In genomic region chr1:58618766-58619165, GRCm38 (mm10) we compare ENCODE assay signal across 13 mouse cellular contexts. TPM values are rescaled to one million over a fixed set of nuclear protein-coding genes. Genes with fewer than 3 reads are reported as not detected.
DNase-seq lines count a peak whose midpoint lies in the region; ATAC-seq and TF ChIP-seq lines count a peak whose summit lies in the region.
"Had no signal": no experiment of that assay in that cellular context is flagged by ENCODE, and none has a peak within 500 bp of the region (broad histone marks: within the 10 kb centered on the region; RNA-seq: fewer than 3 reads in every experiment).

No protein-coding gene starts in this region.

- ATAC-seq in stomach, postnatal 0 days (ENCODE audit: low FRiP score, low TSS enrichment) = no peak
- no peak for ATAC-seq in forebrain, embryonic 11.5 days (replicated peaks; ENCODE audit: low FRiP score)

- no peak for DNase-seq in gastrocnemius, adult 2 months
- no peak for DNase-seq in gastrocnemius, postnatal 25 days
- DNase-seq in right cerebral cortex, postnatal 4 days = peak; percentile 9
- DNase-seq in right cerebral cortex, postnatal 10 days (ENCODE audit: low spot score in 2 of 2) = no peak
- peak; percentile 74 for DNase-seq in R1 (ENCODE audit: low read depth, low spot score)
- DNase-seq in stomach, postnatal 0 days (ENCODE audit: low spot score) = no peak
- DNase-seq in forebrain, embryonic 11.5 days (ENCODE audit: low spot score) = no peak
- no peak for DNase-seq in lung, postnatal 10 days
- DNase-seq: kidney, adult 18-20 months; lung, postnatal 14 days had no signal

- peak; percentile 20; the same call in 1 of the 2 replicates for TF ChIP-seq CTCF in gastrocnemius, adult 2 months (IDR thresholded peaks at IDR 0.05)
- peak; percentile 29; the same call in 1 of the 2 replicates for TF ChIP-seq CTCF in stomach, postnatal 0 days (IDR thresholded peaks at IDR 0.05; ENCODE audit: low read depth)

- no peaks in the 10 kb centered on the region for H3K36me3 ChIP-seq in stomach, postnatal 0 days (ENCODE audit: control insufficient read depth, insufficient read depth, low read length)
- no peaks in the 10 kb centered on the region for H3K36me3 ChIP-seq in forebrain, embryonic 11.5 days (ENCODE audit: control insufficient read depth, insufficient read depth, low read length)
- H3K36me3 ChIP-seq: heart, embryonic 15.5 days; limb, embryonic 13.5 days had no signal

- no peak for TF ChIP-seq EP300 in stomach, postnatal 0 days (optimal IDR thresholded peaks at IDR 0.05)

- intact Hi-C loops in gastrocnemius, adult 2 months (cut with DNase I) = no loop called here

- H3K4me1 ChIP-seq in stomach, postnatal 0 days (replicated peaks; ENCODE audit: control insufficient read depth, insufficient read depth) = no peaks in the 10 kb centered on the region
- no peaks in the 10 kb centered on the region for H3K4me1 ChIP-seq in forebrain, embryonic 11.5 days (replicated peaks; ENCODE audit: control insufficient read depth, insufficient read depth, low read length)
- H3K4me1 ChIP-seq: limb, embryonic 13.5 days had no signal

- 88% methylated on average over 2 of the region's 2 CpGs for WGBS in stomach, postnatal 0 days
- WGBS in forebrain, embryonic 11.5 days = 85% methylated on average over 2 of the region's 2 CpGs

- H3K9me3 ChIP-seq in stomach, postnatal 0 days (ENCODE audit: control insufficient read depth, low read length) = no peaks in the 10 kb centered on the region
- no peaks in the 10 kb centered on the region for H3K9me3 ChIP-seq in forebrain, embryonic 11.5 days (ENCODE audit: control insufficient read depth, low read length)
- H3K9me3 ChIP-seq: heart, embryonic 15.5 days had no signal

- no peak overlapping the region for H3K27ac ChIP-seq in gastrocnemius, adult 2 months
- no peak overlapping the region for H3K27ac ChIP-seq in stomach, postnatal 0 days (replicated peaks)
- no peak overlapping the region for H3K27ac ChIP-seq in forebrain, embryonic 11.5 days (ENCODE audit: low read depth, low read length)
- H3K27ac ChIP-seq: heart, embryonic 15.5 days; limb, embryonic 13.5 days had no signal

- no peak overlapping the region for H3K4me2 ChIP-seq in stomach, postnatal 0 days (replicated peaks; ENCODE audit: low read depth)
- H3K4me2 ChIP-seq in forebrain, embryonic 11.5 days (ENCODE audit: low read depth, low read length, severe bottlenecking) = no peak overlapping the region
- H3K4me2 ChIP-seq: heart, embryonic 15.5 days; limb, embryonic 13.5 days; midbrain, embryonic 11.5 days had no signal

- no peaks in the 10 kb centered on the region for H3K27me3 ChIP-seq in stomach, postnatal 0 days (ENCODE audit: control insufficient read depth, insufficient read depth, low read length)
- H3K27me3 ChIP-seq in forebrain, embryonic 11.5 days (ENCODE audit: control insufficient read depth, insufficient read depth, low read length) = no peaks in the 10 kb centered on the region
- H3K27me3 ChIP-seq: heart, embryonic 15.5 days; limb, embryonic 13.5 days had no signal

- no peak overlapping the region for H3K4me3 ChIP-seq in gastrocnemius, adult 2 months
- no peak overlapping the region for H3K4me3 ChIP-seq in stomach, postnatal 0 days (ENCODE audit: low read depth, low read length)
- no peak overlapping the region for H3K4me3 ChIP-seq in forebrain, embryonic 11.5 days (ENCODE audit: low read depth, low read length)
- H3K4me3 ChIP-seq: heart, embryonic 15.5 days; limb, embryonic 13.5 days had no signal

- no peak overlapping the region for H3K9ac ChIP-seq in stomach, postnatal 0 days (ENCODE audit: low read length)
- no peak overlapping the region for H3K9ac ChIP-seq in forebrain, embryonic 11.5 days (ENCODE audit: low read length)
- H3K9ac ChIP-seq: heart, embryonic 15.5 days; limb, embryonic 13.5 days had no signal

RNA-seq across cellular contexts. Expression of gene Ndufb3, which starts 32.6 kb away (rescaled TPM):
- 100 to 1,000 TPM; 137 to 239 TPM for total RNA-seq in gastrocnemius, adult 2 months (2021)
- 100 to 1,000 TPM; 162 to 175 TPM for total RNA-seq in gastrocnemius, postnatal 25 days (2021)
- 199 and 217 TPM in 2 replicates for polyA plus RNA-seq in stomach, postnatal 0 days (2015; fragmentation: Nextera tagmentation; extraction: Ambion mirVana)
- polyA plus RNA-seq in forebrain, embryonic 11.5 days (2014; fragmentation: Nextera tagmentation; extraction: Ambion mirVana) = 142 and 146 TPM in 2 replicates

RNA-seq across cellular contexts. Expression of gene Fam126b, which starts 32.6 kb away (rescaled TPM):
- 10 to 100 TPM in 1 of 2 experiments, 1 to 10 TPM in 1; 7.8 to 14.2 TPM for total RNA-seq in gastrocnemius, adult 2 months (2021)
- 10 to 100 TPM; 11.2 to 11.3 TPM for total RNA-seq in gastrocnemius, postnatal 25 days (2021)
- polyA plus RNA-seq in stomach, postnatal 0 days (2015; fragmentation: Nextera tagmentation; extraction: Ambion mirVana) = 4.4 and 5.4 TPM in 2 replicates
- 8.0 and 8.5 TPM in 2 replicates for polyA plus RNA-seq in forebrain, embryonic 11.5 days (2014; fragmentation: Nextera tagmentation; extraction: Ambion mirVana)

Comparison
In these comparisons a context has a peak if more than half of its experiments do, and no peak if none do; other contexts are left out.
1. DNase-seq: peak in right cerebral cortex, postnatal 4 days (single experiment) and R1 (single experiment); none in gastrocnemius, adult 2 months (single experiment), gastrocnemius, postnatal 25 days (single experiment), right cerebral cortex, postnatal 10 days (0 of 2), stomach, postnatal 0 days (single experiment), forebrain, embryonic 11.5 days (single experiment) and lung, postnatal 10 days (single experiment).